Mouse (Mus musculus): ENCODE results near the gene Rps27rt. TPM values are rescaled to one million over a fixed set of nuclear protein-coding genes. Genes with fewer than 3 reads are reported as not detected.

Gene Rps27rt
- total RNA-seq, 1 experiment from 2014 or later: 41.2 TPM

Other genes starting within 250 kb of the Rps27rt start
- gene Cmtm7, start 200.9 kb downstream of the Rps27rt start, total RNA-seq (2021): 31.6 and 39.7 TPM in 2 replicates
- gene Cmtm8, start 138.6 kb downstream of the Rps27rt start, total RNA-seq (2021): 5.9 and 6.1 TPM in 2 replicates
- gene Gpd1l, start 48.8 kb downstream of the Rps27rt start, total RNA-seq (2021): 43.4 and 61.7 TPM in 2 replicates
- 5.3 and 7.7 TPM in 2 replicates for gene Osbpl10, start 4.2 kb downstream of the Rps27rt start, total RNA-seq (2021)

Measured in adrenal gland, postnatal 25 days (tissue).